Mouse (Mus musculus): ENCODE data around the gene Zbtb3. TPM values are rescaled to one million over a fixed set of nuclear protein-coding genes. Genes with fewer than 3 reads are reported as not detected.
"Not testable (repeated sequence)": the region's sequence is repeated elsewhere in the genome, so short reads cannot be mapped to it uniquely, and the experiment has no call there.

Zbtb3 gene
- polyA plus RNA-seq, 1 experiment from 2014 or later, result 6.5 TPM

DNA sequence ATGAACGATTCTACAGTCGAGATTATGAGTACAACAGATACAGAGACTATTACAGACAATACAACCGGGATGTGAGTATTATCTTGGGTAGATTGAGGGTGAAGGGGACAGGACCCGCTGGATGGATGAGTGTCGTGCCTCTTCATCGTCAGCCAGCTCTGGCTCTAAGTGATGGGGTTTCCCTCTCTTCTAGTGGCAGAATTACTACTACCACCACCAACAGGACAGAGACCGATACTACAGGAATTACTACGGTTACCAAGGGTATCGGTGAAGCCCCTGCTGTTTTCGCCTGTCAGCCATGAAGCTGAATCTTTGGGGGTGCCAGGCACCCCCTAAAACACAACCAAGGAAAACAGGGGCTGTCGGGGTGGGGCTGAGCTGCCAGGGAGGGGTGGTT is 28.9 kb downstream of the Zbtb3 start:
- no peaks in the 10 kb centered on the region for H3K27me3 ChIP-seq (replicated peaks)
- H3K36me3 ChIP-seq, result peaks cover 96% of the 10 kb centered on the region
- H3K27ac ChIP-seq (replicated peaks), result no peak overlapping the region
- H3K4me3 ChIP-seq (replicated peaks), result no peak overlapping the region
- no peak overlapping the region for H3K9ac ChIP-seq (replicated peaks)
- WGBS, result 82% methylated on average over 11 of the region's 11 CpGs
- peaks cover 2% of the 10 kb centered on the region for H3K4me1 ChIP-seq
- no peak for ATAC-seq (ENCODE audit: low FRiP score)
- H3K9me3 ChIP-seq (replicated peaks), result no peaks in the 10 kb centered on the region
- H3K4me2 ChIP-seq, result no peak overlapping the region

DNA sequence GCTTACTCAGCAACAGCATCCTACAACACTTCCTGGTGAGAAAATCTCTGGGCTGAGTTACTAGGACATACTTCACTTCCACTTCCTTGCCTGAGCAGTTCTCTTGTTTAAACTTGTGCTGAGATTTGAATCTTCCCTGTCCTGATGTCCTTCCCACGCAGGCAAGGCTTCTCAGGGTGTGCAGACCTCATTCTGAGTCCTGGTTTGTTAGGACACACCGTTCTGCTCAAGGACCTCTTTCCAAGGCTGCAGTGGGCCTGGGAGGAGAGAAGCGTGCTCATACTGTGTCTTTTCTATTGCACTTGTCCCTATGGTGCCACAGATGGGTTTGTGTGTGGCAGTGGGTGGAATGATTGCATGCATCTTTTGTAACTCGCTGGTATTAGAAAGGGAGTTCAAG is 30.6 kb downstream of the Zbtb3 start:
- no peak overlapping the region for H3K9ac ChIP-seq (replicated peaks)
- 90% methylated on average over 4 of the region's 4 CpGs for WGBS
- H3K36me3 ChIP-seq, result peaks cover 79% of the 10 kb centered on the region
- ATAC-seq (ENCODE audit: low FRiP score), result no peak
- no peaks in the 10 kb centered on the region for H3K9me3 ChIP-seq (replicated peaks)
- H3K4me2 ChIP-seq, result no peak overlapping the region
- no peaks in the 10 kb centered on the region for H3K27me3 ChIP-seq (replicated peaks)
- H3K4me3 ChIP-seq (replicated peaks), result no peak overlapping the region
- H3K27ac ChIP-seq (replicated peaks), result no peak overlapping the region
- peaks cover 11% of the 10 kb centered on the region for H3K4me1 ChIP-seq

DNA sequence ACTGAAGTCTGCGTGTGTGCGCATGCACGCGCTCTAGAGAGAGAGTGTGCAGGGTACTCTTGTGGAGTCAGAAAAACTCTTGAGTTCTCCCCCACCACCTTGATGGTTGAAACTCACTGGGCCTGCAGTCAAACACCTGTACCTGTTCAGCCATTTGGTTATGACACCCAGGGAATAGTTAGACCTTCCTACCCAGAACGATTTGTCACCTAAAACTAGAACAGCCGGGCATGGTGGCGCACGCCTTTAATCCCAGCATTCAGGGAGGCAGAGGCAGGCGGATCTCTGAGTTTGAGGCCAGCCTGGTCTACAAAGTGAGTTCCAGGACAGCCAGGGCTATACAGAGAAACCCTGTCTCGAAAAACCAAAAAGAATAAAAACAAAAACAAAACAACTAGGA is 34.0 kb downstream of the Zbtb3 start:
- H3K9ac ChIP-seq (replicated peaks); H3K9me3 ChIP-seq (replicated peaks); H3K27me3 ChIP-seq (replicated peaks); H3K4me3 ChIP-seq (replicated peaks); ATAC-seq (ENCODE audit: low FRiP score): not testable (repeated sequence)
- Histone ChIP-seq H3K4me1 (peaks cover 34% of the 10 kb centered on the region), H3K36me3 (peaks cover 46% of the 10 kb centered on the region), H3K4me2 (peak overlapping the region; percentile 83; the same call in 1 of the 2 replicates), H3K27ac (replicated peaks) (peak overlapping the region; percentile 98; the same call in 1 of the 2 replicates)
- WGBS, result 98% methylated on average over 10 of the region's 10 CpGs

GRCm38 (mm10) chr19:8837251-8837791 is 35.0 kb downstream of the Zbtb3 start, which contains the start of gene Bscl2:
Bscl2 (plus strand) TSS chr19:8837467.
- peak within 1 kb of the TSS; percentile 98 for H3K27ac ChIP-seq (replicated peaks)
- H3K4me3 ChIP-seq (replicated peaks), result peak within 1 kb of the TSS; percentile 54
- H3K36me3 ChIP-seq, result peaks cover 39% of the 10 kb centered on the region
- peak within 1 kb of the TSS; percentile 75 for H3K9ac ChIP-seq (replicated peaks)
- WGBS, result under 1% methylated on average over 38 of the region's 38 CpGs
- H3K27me3 ChIP-seq (replicated peaks), result no peaks in the 10 kb centered on the region
- H3K9me3 ChIP-seq (replicated peaks), result no peaks in the 10 kb centered on the region
- H3K4me1 ChIP-seq, result peaks cover 42% of the 10 kb centered on the region
- H3K4me2 ChIP-seq, result peak within 1 kb of the TSS; percentile 83
- ATAC-seq (ENCODE audit: low FRiP score), result peak; percentile 73

DNA sequence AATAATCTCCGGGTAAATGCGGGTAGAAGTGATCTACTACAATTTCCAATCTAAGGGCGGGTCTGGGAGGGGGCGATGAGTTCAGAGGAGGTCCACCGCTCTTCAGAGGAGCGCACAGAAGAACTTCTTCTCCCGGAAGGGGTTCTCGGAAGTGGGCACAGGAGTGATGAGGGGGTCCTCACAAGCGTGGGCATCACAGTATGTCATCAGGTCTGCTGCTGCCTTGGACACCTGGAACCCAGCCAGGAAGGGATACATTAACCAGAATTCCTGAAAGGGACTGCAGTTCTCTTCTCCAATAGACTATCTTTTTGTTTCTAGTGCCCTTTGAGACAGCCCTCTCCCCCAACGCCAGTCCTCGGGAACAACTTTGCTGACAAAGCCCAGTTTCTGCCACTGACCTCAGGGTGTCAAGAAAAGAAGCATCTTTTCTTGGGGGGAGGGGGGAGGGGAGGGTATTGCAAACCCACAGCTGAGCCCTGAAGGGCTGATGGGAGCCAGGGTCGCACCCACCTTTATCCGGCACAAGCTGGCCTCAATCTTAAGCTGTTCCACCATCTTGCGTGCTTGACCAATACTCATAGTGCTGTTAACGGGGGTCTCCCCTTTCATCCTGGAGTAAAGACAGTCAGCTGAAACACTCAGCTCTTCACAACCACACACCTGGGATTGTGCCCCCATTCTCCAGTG is 35.8 kb downstream of the Zbtb3 start:
- H3K27me3 ChIP-seq (replicated peaks), result no peaks in the 10 kb centered on the region
- peak overlapping the region; percentile 98 for H3K27ac ChIP-seq (replicated peaks)
- H3K9me3 ChIP-seq (replicated peaks), result no peaks in the 10 kb centered on the region
- H3K9ac ChIP-seq (replicated peaks), result peak overlapping the region; percentile 75
- H3K36me3 ChIP-seq, result peaks cover 39% of the 10 kb centered on the region
- peak; percentile 20; the same call in 1 of the 2 replicates for ATAC-seq (ENCODE audit: low FRiP score)
- H3K4me1 ChIP-seq, result peaks cover 43% of the 10 kb centered on the region
- H3K4me3 ChIP-seq (replicated peaks), result peak overlapping the region; percentile 54
- WGBS, result 9% methylated on average over 15 of the region's 15 CpGs
- H3K4me2 ChIP-seq, result peak overlapping the region; percentile 83

GRCm38 (mm10) chr19:8839103-8839907 is 37.0 kb downstream of the Zbtb3 start, which contains the start of gene Gng3:
Gng3 (minus strand) TSS chr19:8839194.
- peak within 1 kb of the TSS; percentile 83 for H3K4me2 ChIP-seq
- H3K27me3 ChIP-seq (replicated peaks), result no peaks in the 10 kb centered on the region
- H3K9ac ChIP-seq (replicated peaks), result peak within 1 kb of the TSS; percentile 75
- peak within 1 kb of the TSS; percentile 98 for H3K27ac ChIP-seq (replicated peaks)
- no peaks in the 10 kb centered on the region for H3K9me3 ChIP-seq (replicated peaks)
- H3K36me3 ChIP-seq, result peaks cover 28% of the 10 kb centered on the region
- 33% methylated on average over 11 of the region's 11 CpGs for WGBS
- peak within 1 kb of the TSS; percentile 54 for H3K4me3 ChIP-seq (replicated peaks)
- peaks cover 46% of the 10 kb centered on the region for H3K4me1 ChIP-seq
- ATAC-seq (ENCODE audit: low FRiP score), result peak; percentile 87

- peaks cover 19% of the 10 kb centered on the region for H3K36me3 ChIP-seq
- peak overlapping the region; percentile 98 for H3K27ac ChIP-seq (replicated peaks)
- peak overlapping the region; percentile 75 for H3K9ac ChIP-seq (replicated peaks)
- H3K4me2 ChIP-seq, result peak overlapping the region; percentile 83
- H3K4me3 ChIP-seq (replicated peaks), result peak overlapping the region; percentile 54
- no peak; the same call in 1 of the 2 replicates for ATAC-seq (ENCODE audit: low FRiP score)
- peaks cover 54% of the 10 kb centered on the region for H3K4me1 ChIP-seq
- no peaks in the 10 kb centered on the region for H3K9me3 ChIP-seq (replicated peaks)
- no peaks in the 10 kb centered on the region for H3K27me3 ChIP-seq (replicated peaks)
- 16% methylated on average over 29 of the region's 29 CpGs for WGBS
Measured at GRCm38 (mm10) chr19:8839908-8840791, 37.8 kb downstream of the Zbtb3 start.

GRCm38 (mm10) chr19:8841012-8841411 is 38.7 kb downstream of the Zbtb3 start:
- Histone ChIP-seq H3K27ac (replicated peaks) (no peak overlapping the region), H3K9me3 (replicated peaks) (no peaks in the 10 kb centered on the region), H3K36me3 (peaks cover 17% of the 10 kb centered on the region), H3K4me1 (peaks cover 54% of the 10 kb centered on the region), H3K9ac (replicated peaks) (peak overlapping the region; percentile 75), H3K4me2 (peak overlapping the region; percentile 83), H3K27me3 (replicated peaks) (no peaks in the 10 kb centered on the region), H3K4me3 (replicated peaks) (peak overlapping the region; percentile 54)
- 91% methylated on average over 7 of the region's 7 CpGs for WGBS
- ATAC-seq (ENCODE audit: low FRiP score), result no peak

DNA sequence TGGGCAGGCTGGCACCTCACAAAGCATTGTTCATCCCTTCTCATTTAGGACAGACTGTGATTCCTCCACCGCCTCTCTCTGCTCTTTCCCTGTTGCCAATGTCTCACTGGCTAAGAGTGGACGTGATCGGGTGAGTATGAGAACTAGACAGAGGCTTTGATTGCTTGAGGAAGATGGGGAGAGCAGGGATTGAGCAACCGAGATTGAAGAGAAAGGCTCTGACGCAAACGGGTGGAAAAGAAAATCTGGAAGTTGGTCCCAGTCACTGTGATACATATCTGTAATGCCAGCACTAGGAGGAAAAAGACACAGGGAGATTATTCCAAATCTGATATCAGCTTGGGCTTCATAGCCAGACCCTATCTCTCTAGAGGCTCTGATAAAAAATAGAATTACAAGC is 40.6 kb downstream of the Zbtb3 start:
- H3K36me3 ChIP-seq, result peaks cover 36% of the 10 kb centered on the region
- no peak for ATAC-seq (ENCODE audit: low FRiP score)
- no peaks in the 10 kb centered on the region for H3K27me3 ChIP-seq (replicated peaks)
- peaks cover 43% of the 10 kb centered on the region for H3K4me1 ChIP-seq
- no peak overlapping the region for H3K9ac ChIP-seq (replicated peaks)
- no peaks in the 10 kb centered on the region for H3K9me3 ChIP-seq (replicated peaks)
- H3K27ac ChIP-seq (replicated peaks), result no peak overlapping the region
- no peak overlapping the region for H3K4me2 ChIP-seq
- no peak overlapping the region for H3K4me3 ChIP-seq (replicated peaks)
- 89% methylated on average over 6 of the region's 6 CpGs for WGBS

DNA sequence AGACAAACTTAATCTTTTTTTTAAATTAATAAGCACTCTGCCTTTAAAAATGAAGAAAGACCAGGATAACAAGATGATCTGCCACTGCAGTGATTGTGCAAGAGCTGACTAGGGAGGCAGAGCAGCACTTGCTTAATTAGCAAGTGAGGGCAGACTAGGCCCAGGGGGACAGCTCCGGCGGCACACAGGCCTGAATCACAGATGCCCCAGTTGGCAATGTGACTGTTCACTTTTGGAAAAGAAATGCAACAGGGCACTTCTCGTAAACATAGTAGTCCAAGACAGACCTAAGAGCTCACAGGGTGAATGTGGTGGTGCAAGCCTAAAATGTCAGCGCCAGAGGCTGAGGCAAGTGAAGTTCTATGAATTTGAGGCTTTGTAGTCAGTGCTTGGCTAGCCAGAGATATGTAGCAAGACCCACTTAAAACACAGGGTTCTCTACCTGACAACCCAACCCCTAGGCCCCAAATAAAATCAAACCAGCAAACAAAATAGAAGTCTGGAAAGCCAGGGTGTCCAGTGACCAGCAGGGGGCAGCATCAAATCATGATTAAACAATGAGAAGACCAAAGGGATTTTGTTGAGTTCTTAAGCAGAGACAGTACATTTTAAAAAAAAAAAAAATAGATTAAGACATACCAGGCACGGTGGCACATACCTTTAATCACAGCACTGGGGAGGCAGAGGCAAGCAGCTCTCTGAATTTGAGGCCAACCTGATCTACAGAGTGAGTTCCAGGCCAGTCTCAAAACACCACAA is 42.2 kb downstream of the Zbtb3 start:
- Histone ChIP-seq H3K27ac (replicated peaks) (no peak overlapping the region), H3K9ac (replicated peaks) (no peak overlapping the region), H3K36me3 (peaks cover 47% of the 10 kb centered on the region), H3K9me3 (replicated peaks) (no peaks in the 10 kb centered on the region), H3K4me2 (no peak overlapping the region), H3K4me3 (replicated peaks) (no peak overlapping the region), H3K27me3 (replicated peaks) (no peaks in the 10 kb centered on the region), H3K4me1 (peaks cover 38% of the 10 kb centered on the region)
- WGBS, result 54% methylated on average over 5 of the region's 5 CpGs
- no peak for ATAC-seq (ENCODE audit: low FRiP score)
